ENCODE assay signal across 15 mouse cellular contexts in the genomic region with DNA sequence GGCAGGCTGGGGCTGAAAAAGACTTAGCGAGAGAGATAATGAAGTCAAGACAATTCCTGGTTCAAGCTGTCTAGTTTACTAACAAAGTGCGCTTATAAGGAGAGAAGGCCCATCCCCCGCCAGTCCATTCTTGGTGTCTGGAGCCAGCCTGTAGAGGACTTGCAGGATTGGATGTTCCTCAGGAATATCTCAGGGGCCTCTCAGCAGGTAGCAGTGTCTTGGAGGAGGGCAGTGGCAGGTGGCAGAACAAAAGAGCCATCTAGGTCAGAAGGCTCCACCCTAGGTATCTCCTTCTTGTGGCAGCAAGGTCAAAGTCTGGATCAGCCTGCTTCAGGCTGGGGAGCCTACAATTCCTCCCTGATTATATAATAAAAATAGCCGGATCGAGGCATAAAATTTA. TPM values are rescaled to one million over a fixed set of nuclear protein-coding genes. Genes with fewer than 3 reads are reported as not detected.
DNase-seq lines count a peak whose midpoint lies in the region; ATAC-seq and TF ChIP-seq lines count a peak whose summit lies in the region.
"Not testable (repeated sequence)": the region's sequence is repeated elsewhere in the genome, so short reads cannot be mapped to it uniquely, and the experiment has no call there.
"Had no signal": no experiment of that assay in that cellular context is flagged by ENCODE, and none has a peak within 500 bp of the region (broad histone marks: within the 10 kb centered on the region; RNA-seq: fewer than 3 reads in every experiment).

No protein-coding gene starts in this region.

- H3K4me3 ChIP-seq in ES-Bruce4 (ENCODE audit: low read depth, low read length); intestine, embryonic 15.5 days (replicated peaks); intestine, postnatal 0 days (ENCODE audit: low read depth, low read length); lung, embryonic 15.5 days; thymus, adult 2 months (ENCODE audit: control insufficient read depth, insufficient read depth, low read length): not testable (repeated sequence)

- not testable (repeated sequence) for H3K9ac ChIP-seq in ES-Bruce4 (ENCODE audit: low read depth, poor library complexity, severe bottlenecking); intestine, embryonic 15.5 days; intestine, postnatal 0 days (ENCODE audit: low read depth, low read length); lung, embryonic 15.5 days

- not testable (repeated sequence) for TF ChIP-seq CTCF in ES-Bruce4 (IDR thresholded peaks at IDR 0.05; ENCODE audit: low read depth, low read length); intestine, postnatal 0 days (IDR thresholded peaks at IDR 0.05; ENCODE audit: low read depth); thymus, adult 2 months (IDR thresholded peaks at IDR 0.05; ENCODE audit: borderline replicate concordance, control insufficient read depth, extremely low read depth, insufficient read depth, low read length, poor library complexity)

- H3K27me3 ChIP-seq in ES-Bruce4 (ENCODE audit: control insufficient read depth, insufficient read depth, low read length, poor library complexity, severe bottlenecking); intestine, postnatal 0 days (replicated peaks; ENCODE audit: control insufficient read depth, insufficient read depth, low read length); thymus, adult 2 months (ENCODE audit: control insufficient read depth, insufficient read depth, low read length): not testable (repeated sequence)
- peaks cover 22% of the 10 kb centered on the region for H3K27me3 ChIP-seq in intestine, embryonic 15.5 days (replicated peaks)
- peaks cover 39% of the 10 kb centered on the region for H3K27me3 ChIP-seq in lung, embryonic 15.5 days

- TF ChIP-seq POLR2A in ES-Bruce4 (IDR thresholded peaks at IDR 0.05; ENCODE audit: insufficient read depth, low read length); thymus, adult 2 months (IDR thresholded peaks at IDR 0.05; ENCODE audit: control insufficient read depth, extremely low read depth, insufficient read depth, low read length, poor library complexity): not testable (repeated sequence)

- not testable (repeated sequence) for H3K4me2 ChIP-seq in intestine, embryonic 15.5 days (replicated peaks); intestine, postnatal 0 days (replicated peaks; ENCODE audit: low read depth); lung, embryonic 15.5 days

- not testable (repeated sequence) for DNase-seq in thymus, adult 2 months

- TF ChIP-seq EP300 in ES-Bruce4 (IDR thresholded peaks at IDR 0.05; ENCODE audit: insufficient read depth, low read depth, low read length) = peak; percentile 99

- 73% methylated on average over 5 of the region's 5 CpGs for WGBS in intestine, embryonic 15.5 days
- 61% methylated on average over 5 of the region's 5 CpGs for WGBS in intestine, postnatal 0 days
- 73% methylated on average over 5 of the region's 5 CpGs for WGBS in lung, embryonic 15.5 days
- 95% methylated on average over 5 of the region's 5 CpGs for WGBS in thymus, adult 2 months

- not testable (repeated sequence) for ATAC-seq in intestine, embryonic 15.5 days; lung, embryonic 15.5 days (ENCODE audit: borderline replicate concordance, extremely low read depth, low FRiP score, low TSS enrichment)
- ATAC-seq in intestine, postnatal 0 days = peak; percentile 33; the same call in 1 of the 2 replicates

- H3K27ac ChIP-seq in ES-Bruce4 (ENCODE audit: insufficient read depth, low read length) = peak overlapping the region; percentile 95
- H3K27ac ChIP-seq in intestine, embryonic 15.5 days = 0 out of 2 replicates have a peak overlapping the region, but pooled peaks have one; percentile 27
- not testable (repeated sequence) for H3K27ac ChIP-seq in intestine, postnatal 0 days (ENCODE audit: low read depth, low read length)
- H3K27ac ChIP-seq in lung, embryonic 15.5 days = peak overlapping the region; percentile 29; the same call in 1 of the 2 replicates
- H3K27ac ChIP-seq in thymus, adult 2 months (ENCODE audit: control insufficient read depth, insufficient read depth, low read length) = peak overlapping the region; percentile 10; the same call in 1 of the 2 replicates

- not testable (repeated sequence) for H3K4me1 ChIP-seq in ES-Bruce4 (ENCODE audit: control insufficient read depth, insufficient read depth, low read length); intestine, embryonic 15.5 days (replicated peaks); intestine, postnatal 0 days (replicated peaks; ENCODE audit: control insufficient read depth, insufficient read depth, low read length); lung, embryonic 15.5 days
- H3K4me1 ChIP-seq in thymus, adult 2 months (replicated peaks; ENCODE audit: control insufficient read depth, insufficient read depth, low read length) = peaks cover 22% of the 10 kb centered on the region

- not testable (repeated sequence) for H3K36me3 ChIP-seq in ES-Bruce4 (ENCODE audit: control insufficient read depth, insufficient read depth, low read length, poor library complexity, severe bottlenecking); intestine, embryonic 15.5 days; intestine, postnatal 0 days (ENCODE audit: control insufficient read depth, insufficient read depth); lung, embryonic 15.5 days; thymus, adult 2 months (ENCODE audit: control insufficient read depth, insufficient read depth, low read length)

- H3K9me3 ChIP-seq in ES-Bruce4 (replicated peaks; ENCODE audit: control insufficient read depth, insufficient read depth, low read length, poor library complexity, severe bottlenecking); intestine, embryonic 15.5 days; intestine, postnatal 0 days (ENCODE audit: control insufficient read depth); lung, embryonic 15.5 days: not testable (repeated sequence)

RNA-seq across cellular contexts. Expression of gene Gm7030, which starts 19.2 kb away (rescaled TPM):
- polyA plus RNA-seq in ES-Bruce4 (2011; ENCODE audit: insufficient read depth, insufficient read length, low read depth, missing spikeins) = 0.81 and 1.4 TPM in 2 replicates
- 1.4 and 1.5 TPM in 2 replicates for polyA plus RNA-seq in intestine, embryonic 15.5 days (2015; fragmentation: Nextera tagmentation; extraction: Ambion mirVana)
- polyA plus RNA-seq in intestine, postnatal 0 days (2015; fragmentation: Nextera tagmentation; extraction: Ambion mirVana) = 0.93 and 1.3 TPM in 2 replicates
- polyA plus RNA-seq in lung, embryonic 15.5 days (2015; fragmentation: Nextera tagmentation; extraction: Ambion mirVana) = 0.19 TPM in 1 of 2 replicates, not detected in the other
- 1.7 and 2.4 TPM in 2 replicates for polyA plus RNA-seq in thymus, adult 2 months (2012; rRNA removed)
- polyA plus RNA-seq: adrenal gland, adult 2 months; brain, embryonic 14.5 days; embryonic facial prominence, embryonic 11.5 days; embryonic facial prominence, embryonic 13.5 days; embryonic facial prominence, embryonic 15.5 days; forebrain, embryonic 10.5 days; forebrain, embryonic 12.5 days; forebrain, embryonic 14.5 days; forebrain, embryonic 16.5 days had no signal

RNA-seq across cellular contexts. Expression of gene Gm8909, which starts 19.9 kb away (rescaled TPM):
- 13.5 and 17.5 TPM in 2 replicates for polyA plus RNA-seq in ES-Bruce4 (2011; ENCODE audit: insufficient read depth, insufficient read length, low read depth, missing spikeins)
- 1.2 and 2.2 TPM in 2 replicates for polyA plus RNA-seq in intestine, embryonic 15.5 days (2015; fragmentation: Nextera tagmentation; extraction: Ambion mirVana)
- 28.7 and 31.1 TPM in 2 replicates for polyA plus RNA-seq in intestine, postnatal 0 days (2015; fragmentation: Nextera tagmentation; extraction: Ambion mirVana)
- polyA plus RNA-seq in lung, embryonic 15.5 days (2015; fragmentation: Nextera tagmentation; extraction: Ambion mirVana) = 35.2 and 39.5 TPM in 2 replicates
- polyA plus RNA-seq in thymus, adult 2 months (2012; rRNA removed) = 20.1 and 20.8 TPM in 2 replicates
- polyA plus RNA-seq: adrenal gland, adult 2 months; brain, embryonic 14.5 days; embryonic facial prominence, embryonic 11.5 days; embryonic facial prominence, embryonic 13.5 days; embryonic facial prominence, embryonic 15.5 days; erythroblast, embryonic 14.5 days; forebrain, embryonic 10.5 days; forebrain, embryonic 12.5 days; forebrain, embryonic 14.5 days; forebrain, embryonic 16.5 days had no signal

RNA-seq across cellular contexts. Expression of gene Gm19684, which starts 27.0 kb away (rescaled TPM):
- 0.41 TPM in 1 of 2 replicates, not detected in the other for polyA plus RNA-seq in ES-Bruce4 (2011; ENCODE audit: insufficient read depth, insufficient read length, low read depth, missing spikeins)
- polyA plus RNA-seq in intestine, embryonic 15.5 days (2015; fragmentation: Nextera tagmentation; extraction: Ambion mirVana) = 0.11 TPM in 2 replicates
- polyA plus RNA-seq in intestine, postnatal 0 days (2015; fragmentation: Nextera tagmentation; extraction: Ambion mirVana) = 0.17 TPM in 1 of 2 replicates, not detected in the other
- not detected in 2 replicates for polyA plus RNA-seq in lung, embryonic 15.5 days (2015; fragmentation: Nextera tagmentation; extraction: Ambion mirVana)
- polyA plus RNA-seq in thymus, adult 2 months (2012; rRNA removed) = 1.4 and 1.7 TPM in 2 replicates
- polyA plus RNA-seq: brain, embryonic 14.5 days; embryonic facial prominence, embryonic 11.5 days; embryonic facial prominence, embryonic 13.5 days; embryonic facial prominence, embryonic 15.5 days; erythroblast, embryonic 14.5 days; forebrain, embryonic 10.5 days; forebrain, embryonic 12.5 days; forebrain, embryonic 14.5 days; forebrain, embryonic 16.5 days had no signal

RNA-seq across cellular contexts. Expression of gene H2-T3, which starts 41.6 kb away (rescaled TPM):
- 0.64 and 0.84 TPM in 2 replicates for polyA plus RNA-seq in ES-Bruce4 (2011; ENCODE audit: insufficient read depth, insufficient read length, low read depth, missing spikeins)
- 24.3 and 30.1 TPM in 2 replicates for polyA plus RNA-seq in intestine, embryonic 15.5 days (2015; fragmentation: Nextera tagmentation; extraction: Ambion mirVana)
- polyA plus RNA-seq in intestine, postnatal 0 days (2015; fragmentation: Nextera tagmentation; extraction: Ambion mirVana) = 53.3 and 65.3 TPM in 2 replicates
- 0.59 and 0.71 TPM in 2 replicates for polyA plus RNA-seq in lung, embryonic 15.5 days (2015; fragmentation: Nextera tagmentation; extraction: Ambion mirVana)
- 1.7 and 2.5 TPM in 2 replicates for polyA plus RNA-seq in thymus, adult 2 months (2012; rRNA removed)
- polyA plus RNA-seq: adrenal gland, adult 2 months; brain, embryonic 14.5 days; embryonic facial prominence, embryonic 11.5 days; embryonic facial prominence, embryonic 13.5 days; embryonic facial prominence, embryonic 15.5 days; erythroblast, embryonic 14.5 days; forebrain, embryonic 10.5 days; forebrain, embryonic 12.5 days; forebrain, embryonic 14.5 days; forebrain, embryonic 16.5 days had no signal
